Mouse (Mus musculus): ENCODE results near the gene Epp13. TPM values are rescaled to one million over a fixed set of nuclear protein-coding genes. Genes with fewer than 3 reads are reported as not detected.
"Not testable (repeated sequence)": the region's sequence is repeated elsewhere in the genome, so short reads cannot be mapped to it uniquely, and the experiment has no call there.

Epp13 gene
- polyA plus RNA-seq, 1 experiment, result not detected

DNA sequence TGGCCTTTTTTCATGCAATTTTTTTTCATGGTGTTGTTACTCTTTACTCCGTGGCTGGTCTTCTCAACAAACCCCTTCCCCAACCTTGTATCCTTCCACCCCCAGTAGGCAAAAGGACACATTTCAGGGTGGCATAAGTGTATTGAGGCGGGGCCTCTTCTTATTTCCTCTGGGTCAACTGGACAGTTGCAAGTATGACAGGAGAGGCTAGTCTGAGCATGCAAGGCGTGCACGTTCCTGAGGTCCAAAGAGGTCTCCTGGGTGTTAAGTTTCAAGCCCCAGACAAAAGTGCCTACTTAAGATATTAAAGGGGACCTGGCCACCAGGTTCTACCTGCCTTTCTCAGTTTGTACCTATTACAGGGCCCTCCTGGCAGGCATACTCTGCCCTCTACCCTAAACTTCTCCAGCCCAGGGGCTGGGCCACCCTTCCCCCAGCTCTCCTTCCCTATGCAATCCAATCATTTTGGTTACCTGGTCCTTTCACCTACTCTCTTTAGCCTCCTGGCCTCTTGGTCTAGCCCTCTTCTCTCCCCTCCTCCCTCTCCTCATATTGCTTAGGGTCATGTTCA is 32.0 kb downstream of the Epp13 start:
- Histone ChIP-seq H3K27me3 (ENCODE audit: control insufficient read depth, insufficient read depth, low read length) (no peaks in the 10 kb centered on the region), H3K27ac (ENCODE audit: control insufficient read depth, insufficient read depth, low read length) (no peak overlapping the region), H3K4me3 (ENCODE audit: control insufficient read depth, insufficient read depth, low read length) (no peak overlapping the region), H3K4me1 (replicated peaks; ENCODE audit: control insufficient read depth, insufficient read depth, low read length) (peaks cover 13% of the 10 kb centered on the region), H3K36me3 (ENCODE audit: control insufficient read depth, insufficient read depth, low read length) (no peaks in the 10 kb centered on the region)
- no peak for TF ChIP-seq CTCF (IDR thresholded peaks at IDR 0.05; ENCODE audit: borderline replicate concordance, control insufficient read depth, extremely low read depth, insufficient read depth, low read length, poor library complexity)
- TF ChIP-seq POLR2A (IDR thresholded peaks at IDR 0.05; ENCODE audit: control insufficient read depth, extremely low read depth, insufficient read depth, low read length, poor library complexity), result no peak
- WGBS, result 97% methylated on average over 4 of the region's 4 CpGs
- no peak for DNase-seq

- H3K27me3 ChIP-seq (ENCODE audit: control insufficient read depth, insufficient read depth, low read length), result no peaks in the 10 kb centered on the region
- TF ChIP-seq POLR2A (IDR thresholded peaks at IDR 0.05; ENCODE audit: control insufficient read depth, extremely low read depth, insufficient read depth, low read length, poor library complexity), result no peak
- TF ChIP-seq CTCF (IDR thresholded peaks at IDR 0.05; ENCODE audit: borderline replicate concordance, control insufficient read depth, extremely low read depth, insufficient read depth, low read length, poor library complexity), result no peak
- peaks cover 13% of the 10 kb centered on the region for H3K4me1 ChIP-seq (replicated peaks; ENCODE audit: control insufficient read depth, insufficient read depth, low read length)
- no peak overlapping the region for H3K4me3 ChIP-seq (ENCODE audit: control insufficient read depth, insufficient read depth, low read length)
- 72% methylated on average over 6 of the region's 6 CpGs for WGBS
- DNase-seq, result no peak
- H3K36me3 ChIP-seq (ENCODE audit: control insufficient read depth, insufficient read depth, low read length), result no peaks in the 10 kb centered on the region
- no peak overlapping the region for H3K27ac ChIP-seq (ENCODE audit: control insufficient read depth, insufficient read depth, low read length)
These were observed 32.9 kb downstream of the Epp13 start for GRCm38 (mm10) chr7:6285366-6285765.

GRCm38 (mm10) chr7:6285842-6286705 is 33.6 kb downstream of the Epp13 start, which contains the start of gene Zfp667:
Gene Zfp667, plus strand, starts transcription at chr7:6286579.
- no peaks in the 10 kb centered on the region for H3K27me3 ChIP-seq (ENCODE audit: control insufficient read depth, insufficient read depth, low read length)
- 0 out of 2 replicates have a peak, but pooled peaks have one; percentile 11 for TF ChIP-seq CTCF (IDR thresholded peaks at IDR 0.05; ENCODE audit: borderline replicate concordance, control insufficient read depth, extremely low read depth, insufficient read depth, low read length, poor library complexity)
- TF ChIP-seq POLR2A (IDR thresholded peaks at IDR 0.05; ENCODE audit: control insufficient read depth, extremely low read depth, insufficient read depth, low read length, poor library complexity), result 0 out of 2 replicates have a peak, but pooled peaks have one; percentile 13

GRCm38 (mm10) chr7:6286921-6287531 is 34.5 kb downstream of the Epp13 start:
- peak; percentile 40 for DNase-seq
- TF ChIP-seq POLR2A (IDR thresholded peaks at IDR 0.05; ENCODE audit: control insufficient read depth, extremely low read depth, insufficient read depth, low read length, poor library complexity), result 0 out of 2 replicates have a peak, but pooled peaks have one; percentile 11
- no peak for TF ChIP-seq CTCF (IDR thresholded peaks at IDR 0.05; ENCODE audit: borderline replicate concordance, control insufficient read depth, extremely low read depth, insufficient read depth, low read length, poor library complexity)

More at GRCm38 (mm10) chr7:6285842-6286705, 33.6 kb downstream of the Epp13 start, which contains the start of gene Zfp667:
- peak within 1 kb of the TSS; percentile 21; the same call in 1 of the 2 replicates for H3K27ac ChIP-seq (ENCODE audit: control insufficient read depth, insufficient read depth, low read length)
- peak; percentile 99 for DNase-seq
- H3K4me3 ChIP-seq (ENCODE audit: control insufficient read depth, insufficient read depth, low read length), result peak within 1 kb of the TSS; percentile 80
- H3K4me1 ChIP-seq (replicated peaks; ENCODE audit: control insufficient read depth, insufficient read depth, low read length), result peaks cover 13% of the 10 kb centered on the region
- no peaks in the 10 kb centered on the region for H3K36me3 ChIP-seq (ENCODE audit: control insufficient read depth, insufficient read depth, low read length)
- WGBS, result 3% methylated on average over 50 of the region's 50 CpGs

DNA sequence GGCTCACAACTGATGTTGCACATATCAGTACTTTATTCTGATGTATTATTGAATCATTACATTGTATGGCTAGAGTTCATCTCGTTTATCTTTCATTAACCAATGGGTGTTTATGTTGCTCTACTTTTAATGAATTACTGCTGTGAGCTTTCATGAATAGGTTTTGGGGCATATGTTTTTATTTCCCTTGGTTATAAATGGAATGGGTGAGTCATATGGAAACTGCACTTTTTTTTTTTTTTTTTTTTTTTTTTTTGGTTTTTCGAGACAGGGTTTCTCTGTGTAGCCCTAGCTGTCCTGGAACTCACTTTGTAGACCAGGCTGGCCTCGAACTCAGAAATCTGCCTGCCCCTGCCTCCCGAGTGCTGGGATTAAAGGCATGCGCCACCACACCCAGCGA is 38.6 kb downstream of the Epp13 start:
- 90% methylated on average over 6 of the region's 6 CpGs for WGBS
- DNase-seq; H3K27ac ChIP-seq (ENCODE audit: control insufficient read depth, insufficient read depth, low read length); H3K4me3 ChIP-seq (ENCODE audit: control insufficient read depth, insufficient read depth, low read length); H3K27me3 ChIP-seq (ENCODE audit: control insufficient read depth, insufficient read depth, low read length): not testable (repeated sequence)
- Histone ChIP-seq H3K4me1 (replicated peaks; ENCODE audit: control insufficient read depth, insufficient read depth, low read length) (peaks cover 10% of the 10 kb centered on the region), H3K36me3 (ENCODE audit: control insufficient read depth, insufficient read depth, low read length) (peaks cover 22% of the 10 kb centered on the region)

More at GRCm38 (mm10) chr7:6286921-6287531, 34.5 kb downstream of the Epp13 start:
- Histone ChIP-seq H3K4me3 (ENCODE audit: control insufficient read depth, insufficient read depth, low read length) (peak overlapping the region; percentile 80), H3K4me1 (replicated peaks; ENCODE audit: control insufficient read depth, insufficient read depth, low read length) (peaks cover 13% of the 10 kb centered on the region), H3K27me3 (ENCODE audit: control insufficient read depth, insufficient read depth, low read length) (no peaks in the 10 kb centered on the region), H3K27ac (ENCODE audit: control insufficient read depth, insufficient read depth, low read length) (peak overlapping the region; percentile 21; the same call in 1 of the 2 replicates), H3K36me3 (ENCODE audit: control insufficient read depth, insufficient read depth, low read length) (no peaks in the 10 kb centered on the region)
- 30% methylated on average over 15 of the region's 15 CpGs for WGBS

DNA sequence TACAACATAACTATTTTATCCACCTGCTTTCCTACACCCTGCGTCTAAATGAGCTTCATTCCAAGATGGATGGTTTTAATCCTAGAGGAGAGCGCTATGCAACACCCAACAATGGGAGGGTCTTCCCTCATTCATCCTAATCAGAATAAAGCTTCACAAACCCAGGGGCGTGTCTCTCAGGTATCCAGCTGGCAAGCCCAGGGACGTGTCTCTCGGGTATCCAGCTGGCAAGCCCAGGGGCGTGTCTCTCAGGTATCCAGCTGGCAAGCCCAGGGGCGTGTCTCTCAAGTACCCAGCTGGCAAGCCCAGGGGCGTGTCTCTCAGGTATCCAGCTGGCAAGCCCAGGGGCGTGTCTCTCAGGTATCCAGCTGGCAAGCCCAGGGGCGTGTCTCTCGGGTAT is 48.3 kb downstream of the Epp13 start:
- WGBS, result 94% methylated on average over 11 of the region's 11 CpGs
- H3K27ac ChIP-seq (ENCODE audit: control insufficient read depth, insufficient read depth, low read length); DNase-seq; H3K4me3 ChIP-seq (ENCODE audit: control insufficient read depth, insufficient read depth, low read length); H3K27me3 ChIP-seq (ENCODE audit: control insufficient read depth, insufficient read depth, low read length); H3K4me1 ChIP-seq (replicated peaks; ENCODE audit: control insufficient read depth, insufficient read depth, low read length): not testable (repeated sequence)
- H3K36me3 ChIP-seq (ENCODE audit: control insufficient read depth, insufficient read depth, low read length), result peaks cover 15% of the 10 kb centered on the region
